Mouse (Mus musculus): Measurements from ENCODE around the gene Henmt1.

GRCm38 (mm10) chr3:108974920-108975485 is 35.3 kb downstream of the Henmt1 start:
- TF ChIP-seq CTCF (IDR thresholded peaks at IDR 0.05; ENCODE audit: insufficient read depth, low read length) (no peak), POLR2A (IDR thresholded peaks at IDR 0.05; ENCODE audit: borderline replicate concordance, extremely low read depth, low read depth, low read length) (no peak)
